Mouse (Mus musculus): Measurements from ENCODE around the gene Nmu.

DNA sequence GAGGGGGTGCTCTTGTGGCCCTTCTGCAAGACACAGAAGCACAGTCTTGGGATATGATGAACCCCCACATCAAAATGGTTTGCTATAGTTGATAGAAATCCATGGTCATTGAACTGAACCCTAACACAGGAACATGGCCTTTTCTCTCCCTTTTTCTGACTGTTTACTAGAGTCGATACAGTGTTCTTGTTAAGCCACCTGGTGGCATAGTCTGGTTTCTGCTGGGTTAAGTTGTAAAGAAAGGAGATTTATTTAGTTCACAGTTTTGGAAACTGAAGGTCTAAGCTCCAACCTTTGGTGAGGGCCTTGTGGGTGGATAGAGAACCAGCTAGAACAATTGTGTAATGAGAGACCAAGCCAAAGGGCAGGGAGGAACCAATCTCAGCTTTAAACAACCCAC lies 3.5 kb downstream of the Nmu start:
- no peak for TF ChIP-seq POLR2A (IDR thresholded peaks at IDR 0.05; ENCODE audit: low read depth, low read length)
- peak in 1 of 2 experiments; percentile 58; a peak in 2 of 4 replicates for TF ChIP-seq CTCF (conservative IDR thresholded peaks at IDR 0.05 in 1 of 2, IDR thresholded peaks at IDR 0.05 in 1 of 2; ENCODE audit: low read depth in 2 of 2, low read length in 2 of 2)
- no peak for TF ChIP-seq TCF12 (IDR thresholded peaks at IDR 0.05; ENCODE audit: low read depth, low read length)
- TF ChIP-seq TBP (conservative IDR thresholded peaks at IDR 0.05; ENCODE audit: low read depth, low read length): no peak
- no peak for TF ChIP-seq EP300 (IDR thresholded peaks at IDR 0.05; ENCODE audit: low read length)
- no peak for TF ChIP-seq MAFK (IDR thresholded peaks at IDR 0.05; ENCODE audit: insufficient replicate concordance, low read length)
- TF ChIP-seq USF2 (conservative IDR thresholded peaks at IDR 0.05; ENCODE audit: low read depth, low read length): no peak

All from CH12.LX (cell line).